Mouse (Mus musculus) gastrocnemius, postnatal 4 days (tissue): Measurements from ENCODE around the gene Fbxw10. TPM values are rescaled to one million over a fixed set of nuclear protein-coding genes. Genes with fewer than 3 reads are reported as not detected.
A peak's percentile ranks its signal among the peaks of the same experiment; 100 is the strongest.

Source experiments
- DNase-seq, 2 experiments: peaks; one replicate each; pipeline ENCODE4 v3.0.0; 2021 to 2022; ENCODE audit warnings: low spot score in 2 of 2, mixed read lengths in 2 of 2
- total RNA-seq, 2 experiments: library from RNA; stranded (reverse); gene quantifications; 2 replicates each; pipeline ENCODE4 v1.2.3; 2021

Gene Fbxw10
- total RNA-seq, 2 experiments from 2014 or later: 0.96 to 1.1 TPM

DNA sequence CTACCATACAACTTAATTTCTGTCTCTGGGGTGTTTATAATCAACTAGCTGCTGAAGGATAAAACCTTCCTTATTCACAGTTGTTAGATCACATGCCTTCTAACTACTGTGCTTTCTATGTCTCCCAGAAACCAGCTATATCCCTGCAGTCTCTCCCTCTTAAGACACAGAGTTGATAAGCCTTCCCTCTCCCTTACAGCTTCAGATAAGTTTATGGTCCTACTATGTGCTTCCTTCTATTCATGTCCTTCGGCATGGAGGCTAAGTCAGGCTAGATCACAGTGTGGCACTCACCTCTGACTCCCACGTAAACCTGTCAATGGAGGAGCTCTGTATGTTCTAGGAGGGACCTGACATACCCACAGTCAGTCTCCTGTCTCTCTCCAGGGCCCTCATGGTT lies 16.5 kb upstream of the Fbxw10 start:
- DNase-seq: no peak

DNA sequence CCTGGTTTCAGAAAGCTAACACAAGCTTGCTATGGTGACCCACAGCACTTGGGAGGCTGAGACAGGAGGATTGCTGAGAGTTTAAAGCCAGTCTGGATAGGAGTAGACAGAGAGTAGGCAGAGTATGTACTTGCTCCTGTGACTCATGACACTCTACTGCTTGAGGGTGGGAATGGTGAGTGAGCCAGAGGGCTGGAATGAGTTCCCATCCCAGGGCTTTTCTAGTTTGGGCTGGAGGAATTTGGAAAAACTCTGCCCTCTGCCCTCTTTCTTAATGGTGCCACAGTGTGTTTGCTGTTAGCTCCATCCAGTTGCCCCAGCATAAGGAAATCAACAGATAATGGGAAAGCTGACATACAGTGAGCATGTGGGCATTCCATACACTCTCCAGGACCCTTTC lies 15.0 kb upstream of the Fbxw10 start:
- no peak for DNase-seq

- no peak for DNase-seq
Observed at GRCm38 (mm10) chr11:62844562-62844961, 2.3 kb upstream of the Fbxw10 start.

- no peak for DNase-seq
Observed at GRCm38 (mm10) chr11:62845730-62846129, 1.1 kb upstream of the Fbxw10 start.

DNA sequence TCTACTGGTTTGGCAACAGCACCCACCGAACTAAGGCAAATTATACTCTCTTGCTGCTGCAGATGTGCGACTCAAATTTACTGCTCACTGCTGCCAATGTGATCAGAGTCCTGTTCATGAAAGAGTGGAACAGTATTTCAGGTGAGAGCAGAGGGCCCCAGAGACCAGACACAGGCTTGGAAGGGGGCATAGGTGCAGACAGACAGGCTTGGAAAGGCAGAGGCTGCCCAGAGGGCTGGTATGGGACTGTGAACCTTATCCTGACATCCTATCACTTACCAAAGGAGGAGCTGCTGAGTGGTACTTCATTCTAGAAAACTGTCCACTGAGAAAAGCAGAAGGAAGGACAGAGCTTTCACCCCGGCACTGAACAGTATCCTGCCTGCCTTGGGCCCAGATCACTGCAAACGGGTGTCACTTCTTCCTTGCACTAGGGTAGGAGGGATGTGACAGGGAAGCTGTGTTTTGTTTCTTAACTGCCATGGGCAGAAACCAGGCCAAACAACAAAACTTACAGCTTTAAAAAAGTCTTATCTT lies 854 bp downstream of the Fbxw10 start:
- no peak for DNase-seq

DNA sequence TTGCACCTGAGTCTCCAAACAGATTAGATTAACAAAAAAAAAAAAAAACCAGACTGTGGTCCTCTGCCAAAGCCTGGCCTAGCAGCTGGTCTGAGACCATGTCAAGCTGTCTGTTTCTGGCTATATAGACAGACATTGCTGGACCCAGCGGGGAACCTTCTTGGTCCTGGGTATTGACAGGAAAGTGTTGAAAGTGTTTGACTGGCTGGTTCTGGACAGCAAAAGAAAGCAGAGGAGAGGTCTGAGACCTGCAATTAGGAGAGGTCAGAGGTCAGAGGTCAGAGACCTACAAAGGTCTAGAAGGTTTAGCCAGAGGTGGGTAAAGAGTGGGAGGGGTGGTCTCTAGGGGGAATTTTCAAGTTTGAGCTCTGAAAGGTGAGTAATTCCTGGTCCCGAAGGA lies 1.4 kb downstream of the Fbxw10 start:
- DNase-seq: no peak

DNA sequence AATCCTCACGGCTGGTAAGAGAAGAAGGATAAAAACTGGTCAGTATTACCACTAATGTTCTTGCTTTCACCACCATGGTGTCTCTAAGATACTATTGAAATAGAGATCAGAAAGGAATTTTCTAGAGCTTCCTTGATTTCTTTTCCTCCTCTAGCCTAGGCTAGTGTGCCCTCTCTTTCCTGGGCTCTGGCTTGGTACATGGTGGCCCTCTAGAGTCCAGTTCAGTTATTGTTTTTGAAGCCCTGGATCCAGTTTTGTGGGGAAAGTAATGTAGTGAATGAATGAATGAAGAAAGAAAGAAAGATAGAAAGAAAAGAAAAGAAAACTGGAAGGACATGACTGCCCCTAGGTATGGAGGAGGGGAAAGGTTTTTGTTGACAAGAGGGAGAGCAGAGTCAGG lies 4.3 kb downstream of the Fbxw10 start:
- DNase-seq: no peak

DNA sequence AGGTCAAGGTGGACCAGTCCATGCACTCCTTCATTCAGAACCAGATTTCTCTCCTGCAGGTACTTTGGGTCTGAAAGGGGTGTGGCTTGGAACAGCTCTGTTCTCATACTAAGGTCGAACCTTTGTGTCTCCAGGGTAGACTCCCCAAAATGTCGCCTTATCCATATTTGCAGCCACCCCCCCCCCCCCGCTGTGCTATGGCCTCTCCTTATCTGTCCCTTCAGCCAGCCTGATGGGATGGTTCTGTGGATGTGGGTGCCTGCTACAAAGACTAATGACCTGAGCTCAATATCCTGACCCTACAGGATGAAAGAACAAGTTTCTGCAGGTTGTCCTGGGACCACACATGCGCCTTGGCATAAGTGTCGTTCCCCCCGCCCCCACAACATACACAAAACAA lies 6.5 kb downstream of the Fbxw10 start:
- no peak for DNase-seq

GRCm38 (mm10) chr11:62865562-62865961 lies 18.7 kb downstream of the Fbxw10 start:
- no peak for DNase-seq

DNA sequence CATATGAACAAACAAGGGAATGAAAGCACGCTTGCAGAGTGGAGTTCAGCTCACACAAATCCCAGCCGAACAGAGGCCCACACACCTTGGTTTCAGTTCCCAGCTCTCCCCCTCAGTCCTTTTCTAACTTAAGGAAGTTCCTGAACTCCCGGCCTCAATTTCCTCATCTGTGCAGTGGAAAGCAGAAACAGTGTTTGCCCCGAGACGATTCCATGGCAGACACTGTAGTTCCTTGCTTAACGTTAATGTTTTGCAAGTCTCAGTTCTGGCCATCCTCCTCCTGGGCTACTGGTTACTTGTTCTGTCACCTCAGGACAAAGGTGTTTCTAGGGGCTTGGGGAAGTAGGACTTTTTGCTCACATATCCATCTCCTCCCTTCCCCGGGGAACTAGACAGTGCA lies 19.8 kb downstream of the Fbxw10 start:
- no peak for DNase-seq

- no peak for DNase-seq
Observed at GRCm38 (mm10) chr11:62869201-62869600, 22.3 kb downstream of the Fbxw10 start.

DNA sequence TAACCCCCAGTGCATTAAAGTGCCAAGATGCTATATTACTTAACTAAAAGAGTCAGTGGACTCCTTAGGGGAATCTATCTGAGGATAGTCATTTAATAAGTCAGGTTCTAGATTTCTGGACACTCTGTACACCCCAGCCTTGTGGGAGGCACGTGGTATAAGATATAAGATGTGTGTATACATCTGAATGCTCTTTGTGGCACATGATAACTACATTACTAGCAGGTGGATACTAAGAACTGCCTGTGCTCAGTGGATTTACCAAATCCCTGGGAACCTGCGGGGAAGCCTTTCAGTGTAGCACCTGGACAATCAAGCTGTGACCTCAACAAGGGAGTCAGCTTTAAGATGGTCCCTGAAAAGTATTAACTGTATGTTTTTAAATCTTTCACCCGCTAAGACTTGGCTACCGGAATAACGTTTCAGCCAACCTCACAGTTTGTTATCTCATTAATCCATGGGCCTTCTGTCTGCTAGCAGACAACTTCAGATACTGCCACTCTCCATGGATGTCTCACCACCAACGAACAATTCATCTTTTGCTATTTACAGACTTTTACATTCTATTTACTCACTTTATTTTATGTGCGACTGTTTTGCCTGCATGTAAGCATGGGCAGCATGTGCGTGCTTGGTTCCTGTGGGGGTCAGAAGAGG lies 23.0 kb downstream of the Fbxw10 start:
- DNase-seq: no peak

DNA sequence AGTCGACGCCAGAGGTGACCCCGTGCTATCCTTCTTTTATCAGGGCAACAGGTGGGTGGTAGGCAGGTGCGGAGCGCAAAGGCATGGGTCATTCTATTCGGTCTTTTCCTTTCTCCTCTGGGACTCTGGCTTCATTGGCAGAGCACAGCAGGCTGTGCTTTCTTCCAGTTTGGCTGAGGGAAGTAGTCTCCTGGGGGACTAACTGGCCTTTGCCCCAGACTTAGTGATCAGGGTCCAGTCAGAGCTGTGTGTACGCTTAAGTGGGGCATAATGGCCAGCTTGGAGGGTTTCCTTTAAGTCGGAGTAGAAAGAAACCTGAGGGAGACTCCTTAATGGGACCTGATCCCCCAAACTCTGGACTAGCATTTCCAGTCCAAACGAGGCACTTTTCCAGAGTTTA lies 26.6 kb downstream of the Fbxw10 start:
- DNase-seq: no peak

DNA sequence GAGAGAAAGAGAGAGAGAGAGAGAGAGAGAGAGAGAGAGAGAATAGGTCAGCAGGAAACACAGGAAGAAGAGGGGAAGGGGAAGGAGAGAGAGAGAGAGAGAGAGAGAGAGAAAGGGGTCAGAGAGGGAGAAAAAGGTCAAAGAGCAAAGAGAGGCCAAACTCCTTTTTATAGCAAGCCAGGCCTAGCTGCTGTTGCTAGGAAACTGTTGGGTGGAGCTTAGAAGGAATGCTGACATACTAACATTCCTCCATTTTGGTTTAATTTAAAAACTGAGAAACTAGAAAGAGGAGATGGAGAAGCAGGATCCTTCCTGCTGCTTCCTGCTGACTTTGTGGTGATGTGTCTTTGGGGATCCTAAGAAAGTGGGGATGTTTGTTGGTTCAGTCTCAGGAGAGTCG lies 28.8 kb downstream of the Fbxw10 start:
- DNase-seq: no peak

DNA sequence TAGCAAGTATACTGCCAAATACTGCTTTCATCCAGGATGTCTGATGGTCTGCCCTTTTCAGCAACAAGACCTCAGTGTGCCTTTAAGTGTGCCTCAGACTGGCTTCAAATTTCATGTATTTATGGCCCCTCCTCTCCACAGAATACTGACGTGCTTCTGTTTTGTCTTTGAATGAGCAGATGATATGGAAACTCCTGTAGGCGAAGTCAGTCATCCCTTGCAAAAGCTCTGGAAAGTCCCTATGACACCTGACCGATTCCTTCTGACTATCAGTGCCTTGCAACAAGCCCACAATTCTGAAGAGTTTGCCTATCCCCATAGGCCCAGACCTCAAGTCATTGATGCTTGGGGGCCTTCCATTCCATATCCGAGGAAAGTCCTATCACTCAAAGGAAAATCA lies 29.6 kb downstream of the Fbxw10 start:
- DNase-seq: no peak

DNA sequence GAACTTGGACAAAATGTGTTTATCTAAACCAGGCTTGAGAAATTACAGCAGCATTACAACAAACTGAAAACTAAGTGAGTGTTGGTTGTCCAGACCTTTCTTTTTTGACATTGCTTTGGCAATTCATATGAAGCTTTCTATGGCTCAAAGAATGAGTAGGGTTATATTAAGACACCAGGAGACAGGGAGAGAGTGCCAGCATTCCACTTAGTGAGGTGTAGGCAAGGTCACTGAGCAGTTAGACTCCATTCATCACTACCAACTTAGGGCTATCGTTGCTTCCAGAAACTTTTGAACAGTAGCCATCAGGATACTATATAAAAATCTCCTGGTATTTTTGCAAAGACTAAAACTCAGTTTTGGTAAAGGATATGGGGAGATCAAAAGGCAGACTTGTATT lies 30.5 kb downstream of the Fbxw10 start:
- DNase-seq: no peak

DNA sequence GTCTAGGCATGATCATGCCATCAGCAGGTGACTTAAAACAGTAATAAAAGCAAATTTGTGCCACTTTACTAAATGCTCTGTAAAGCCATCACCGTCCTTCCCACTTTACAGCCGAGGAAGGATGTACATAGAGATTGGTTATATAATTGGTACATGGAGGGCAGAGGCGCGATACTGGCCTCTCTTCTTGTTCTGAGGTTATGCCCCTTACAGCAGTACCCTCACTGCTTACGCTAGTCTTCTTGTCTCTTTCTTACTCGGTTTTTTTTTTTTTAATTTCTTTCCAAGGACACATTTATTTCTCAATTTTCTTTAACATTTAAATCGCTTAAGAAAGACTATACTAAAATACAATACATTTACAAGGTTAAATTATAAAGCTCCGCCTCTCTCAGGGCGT lies 31.9 kb downstream of the Fbxw10 start:
- no peak for DNase-seq

GRCm38 (mm10) chr11:62879220-62880048 lies 32.6 kb downstream of the Fbxw10 start, which contains the start of gene Tvp23b:
Gene Tvp23b (plus strand): TSS chr11:62879455.
- DNase-seq: peak; percentile 97 to 100

GRCm38 (mm10) chr11:62883407-62883806 lies 36.5 kb downstream of the Fbxw10 start:
- DNase-seq: no peak

DNA sequence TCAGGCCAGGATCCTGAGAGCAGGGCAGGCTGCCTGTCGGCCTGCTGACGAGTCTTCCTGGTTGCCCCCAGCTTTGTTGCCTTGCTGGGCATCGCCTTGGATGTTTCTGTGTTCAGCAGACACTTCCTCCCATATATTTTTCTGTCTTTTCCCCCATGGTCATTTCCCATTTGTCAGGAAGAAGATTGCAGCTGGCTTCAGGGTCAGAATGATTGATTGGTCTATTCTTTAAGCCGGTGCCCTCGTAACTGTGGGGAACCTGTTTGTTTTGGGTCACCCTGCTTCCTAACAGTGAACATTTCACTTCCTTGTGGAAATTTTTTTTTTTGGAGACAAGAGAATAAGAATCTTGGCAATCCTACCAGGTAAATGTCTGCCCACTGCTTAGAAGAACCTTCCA lies 38.5 kb downstream of the Fbxw10 start:
- no peak for DNase-seq

DNA sequence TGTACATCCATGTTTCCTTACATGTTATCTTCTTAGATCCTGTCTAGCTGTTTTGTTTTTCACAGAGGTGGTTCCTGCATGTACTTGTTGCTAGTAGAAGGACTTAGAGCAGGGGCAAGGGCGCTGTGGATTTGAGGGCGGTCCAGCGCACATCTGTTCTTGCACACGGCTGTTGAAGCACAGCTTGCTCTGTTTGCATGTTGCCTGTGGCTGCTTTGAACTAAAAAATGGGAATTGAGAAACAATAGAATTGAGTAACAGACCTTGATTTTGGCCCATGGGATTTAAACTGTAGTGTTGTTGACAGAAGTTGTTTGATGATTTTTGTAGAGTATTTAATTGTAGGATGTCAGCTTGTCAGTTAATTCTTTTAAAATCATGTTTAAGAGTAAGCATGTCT lies 43.9 kb downstream of the Fbxw10 start:
- no peak for DNase-seq

- DNase-seq: no peak
Observed at GRCm38 (mm10) chr11:62891763-62892162, 44.9 kb downstream of the Fbxw10 start.
